Mouse (Mus musculus) kidney, adult 2 months (tissue): ENCODE measurements around the gene AI182371. TPM values are rescaled to one million over a fixed set of nuclear protein-coding genes. Genes with fewer than 3 reads are reported as not detected.

ENCODE experiments used
- DNase-seq: peaks from one replicate; pipeline ENCODE4 v3.0.0; 2021
- H3K27ac ChIP-seq: fragments of 200-500 bp; 2 replicates; pipeline ENCODE4 v1.5.1; 2012; ENCODE audit warnings: low read depth, low read length, control low read depth, inconsistent platforms; ENCODE audit not compliant: insufficient read depth
- H3K27me3 ChIP-seq: fragments of 200-500 bp; replicated peaks from 2 replicates; pipeline ENCODE4 v1.6.1; 2012; ENCODE audit warnings: mild to moderate bottlenecking, moderate library complexity, low read length, inconsistent platforms; ENCODE audit not compliant: control insufficient read depth, insufficient read depth
- H3K36me3 ChIP-seq: fragments of 200-500 bp; 2 replicates; pipeline ENCODE4 v1.6.1; 2012; ENCODE audit warnings: mild to moderate bottlenecking, moderate library complexity, low read length, inconsistent platforms; ENCODE audit not compliant: control insufficient read depth, insufficient read depth
- H3K4me1 ChIP-seq: fragments of 200-500 bp; 2 replicates; pipeline ENCODE4 v1.6.1; 2011; ENCODE audit warnings: low read length; ENCODE audit not compliant: control insufficient read depth, insufficient read depth
- H3K4me3 ChIP-seq: fragments of 200-500 bp; 2 replicates; pipeline ENCODE4 v1.5.1; 2011; ENCODE audit warnings: mild to moderate bottlenecking, low read depth, low read length, control low read depth; ENCODE audit not compliant: insufficient read depth
- CTCF ChIP-seq: fragments of 200-500 bp; conservative IDR thresholded peaks from 2 replicates; pipeline ENCODE4 v1.5.1; 2011; ENCODE audit warnings: low read depth, mild to moderate bottlenecking, control low read depth, low read length, moderate library complexity, mixed read lengths; ENCODE audit not compliant: insufficient read depth, insufficient read length
- POLR2A ChIP-seq: fragments of 200-500 bp; IDR thresholded peaks from one replicate; pipeline ENCODE4 v1.6.1; 2011; ENCODE audit warnings: low read depth, low read length, control low read depth
- WGBS: fragments of 180-500 bp; shearing (Covaris S2); methylation state at CpG from one replicate; pipeline ENCODE4 v1.1.7; 2018; 5-methylcytosine and 5-hydroxymethylcytosine counted together
- polyA plus RNA-seq: library from polyadenylated mRNA; depleted of rRNA; stranded (reverse); fragments of >200 nt; gene quantifications from 2 replicates; pipeline ENCODE4 v1.2.3, GENCODE M21; 2012

The AI182371 gene
- polyA plus RNA-seq, 1 experiment = 0.27 TPM

DNA sequence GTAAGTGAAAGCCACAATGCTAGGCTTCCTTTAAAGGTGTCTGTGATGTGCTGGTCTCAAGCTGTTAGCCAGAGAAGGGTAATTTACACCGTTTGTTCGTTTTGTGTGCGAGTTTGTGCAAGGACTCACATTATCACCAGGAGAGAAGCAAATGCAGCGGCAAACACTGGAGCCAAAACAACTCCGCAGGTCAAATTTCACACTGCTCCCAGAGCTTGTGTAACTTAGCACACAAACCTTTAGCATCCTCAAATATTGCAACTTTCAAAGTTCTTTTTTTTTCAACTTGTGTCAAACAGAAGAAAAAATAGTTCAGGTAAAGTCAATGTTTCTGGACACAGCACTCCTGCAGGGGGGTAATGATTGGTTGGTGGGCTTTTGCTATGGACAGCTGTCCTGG is 2.2 kb upstream of the AI182371 start:
- Histone ChIP-seq H3K27me3 (no peaks in the 10 kb centered on the region), H3K36me3 (no peaks in the 10 kb centered on the region), H3K4me3 (no peak overlapping the region), H3K27ac (no peak overlapping the region), H3K4me1 (0 out of 2 replicates have a peak, but pooled peaks cover 2% of the 10 kb centered on the region)
- no peak for TF ChIP-seq POLR2A
- TF ChIP-seq CTCF = no peak
- DNase-seq = no peak
- WGBS = 61% methylated on average over 5 of the region's 5 CpGs

- Histone ChIP-seq H3K27ac (no peak overlapping the region), H3K27me3 (no peaks in the 10 kb centered on the region), H3K4me1 (0 out of 2 replicates have a peak, but pooled peaks cover 2% of the 10 kb centered on the region), H3K36me3 (no peaks in the 10 kb centered on the region), H3K4me3 (no peak overlapping the region)
- TF ChIP-seq POLR2A (no peak), CTCF (no peak)
- DNase-seq = no peak
These were observed 1.4 kb upstream of the AI182371 start for GRCm38 (mm10) chr2:35102777-35103176.

DNA sequence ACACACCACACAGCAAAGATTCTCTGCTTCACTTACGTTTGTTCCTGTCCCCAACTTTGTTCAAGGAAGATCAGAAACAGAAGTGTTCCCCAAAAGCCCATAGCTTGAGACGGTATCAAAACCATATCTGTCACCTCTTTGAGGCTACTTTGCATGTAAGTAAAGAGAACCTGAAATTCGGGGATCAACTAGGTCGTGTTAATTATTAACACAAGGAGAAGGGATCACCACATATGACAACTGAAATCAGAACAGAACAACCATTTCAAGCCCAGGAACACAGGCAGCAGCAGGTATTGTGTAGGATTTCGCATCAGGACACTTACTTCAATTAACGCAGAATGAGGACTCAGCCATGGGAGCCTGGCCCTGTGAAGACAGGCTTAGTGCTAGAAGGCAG is 814 bp downstream of the AI182371 start:
- Histone ChIP-seq H3K27me3 (no peaks in the 10 kb centered on the region), H3K4me1 (0 out of 2 replicates have a peak, but pooled peaks cover 2% of the 10 kb centered on the region), H3K27ac (no peak overlapping the region), H3K4me3 (no peak overlapping the region), H3K36me3 (no peaks in the 10 kb centered on the region)
- TF ChIP-seq CTCF (no peak), POLR2A (no peak)
- DNase-seq = no peak
- 78% methylated on average over 6 of the region's 6 CpGs for WGBS

DNA sequence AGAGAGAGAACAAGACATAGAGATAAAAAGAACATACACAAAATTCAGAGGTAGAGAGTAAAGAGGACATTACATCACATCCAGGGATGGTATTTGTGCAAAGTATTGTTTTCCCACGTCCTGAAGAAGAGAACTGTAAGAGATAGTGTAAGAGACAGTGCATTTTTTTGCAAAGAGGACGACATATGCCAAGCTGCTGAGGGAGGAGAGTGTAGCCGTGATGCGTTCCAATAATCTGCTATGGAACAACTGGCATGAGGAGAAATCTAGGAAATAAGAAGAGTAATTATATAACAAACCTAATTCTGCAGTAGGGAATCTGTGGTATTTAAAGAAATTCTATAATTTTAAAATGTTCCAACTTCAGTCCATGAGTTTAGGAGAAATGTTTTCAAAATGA is 13.9 kb downstream of the AI182371 start:
- Histone ChIP-seq H3K27ac (no peak overlapping the region), H3K27me3 (no peaks in the 10 kb centered on the region; the same call in 1 of the 2 replicates), H3K36me3 (no peaks in the 10 kb centered on the region), H3K4me3 (no peak overlapping the region), H3K4me1 (no peaks in the 10 kb centered on the region)
- no peak for TF ChIP-seq POLR2A
- TF ChIP-seq CTCF = no peak
- DNase-seq = no peak
- 74% methylated on average over 4 of the region's 4 CpGs for WGBS

DNA sequence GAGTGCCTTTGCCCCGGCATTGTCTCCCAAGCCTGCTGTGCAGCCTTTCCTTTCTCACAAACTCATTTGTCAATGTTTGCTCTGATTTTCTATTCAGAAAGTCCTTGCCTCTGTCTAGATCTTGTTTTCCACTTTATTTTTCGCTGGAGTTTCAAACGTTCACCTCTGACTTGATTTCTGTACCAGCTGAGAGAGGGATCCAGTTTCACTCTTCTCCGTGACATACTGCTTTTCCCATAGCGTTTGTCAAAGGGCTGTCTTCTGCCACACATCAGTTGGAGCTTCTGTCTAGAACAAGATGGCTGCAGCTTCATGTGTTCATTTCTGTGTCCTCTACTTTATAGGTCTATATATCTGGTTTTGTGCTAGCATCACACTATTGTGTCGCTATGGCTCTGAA is 22.2 kb downstream of the AI182371 start:
- Histone ChIP-seq H3K27ac (no peak overlapping the region), H3K4me3 (no peak overlapping the region), H3K36me3 (no peaks in the 10 kb centered on the region), H3K4me1 (no peaks in the 10 kb centered on the region), H3K27me3 (no peaks in the 10 kb centered on the region)
- TF ChIP-seq POLR2A = no peak
- no peak for TF ChIP-seq CTCF
- 57% methylated on average over 6 of the region's 6 CpGs for WGBS
- DNase-seq = no peak

- no peaks in the 10 kb centered on the region for H3K4me1 ChIP-seq
- no peaks in the 10 kb centered on the region for H3K36me3 ChIP-seq
- no peaks in the 10 kb centered on the region for H3K27me3 ChIP-seq
- no peak overlapping the region for H3K27ac ChIP-seq
- no peak for DNase-seq
- no peak for TF ChIP-seq POLR2A
- no peak for TF ChIP-seq CTCF
- no peak overlapping the region for H3K4me3 ChIP-seq
- 84% methylated on average over 3 of the region's 3 CpGs for WGBS
These were observed 27.0 kb downstream of the AI182371 start for GRCm38 (mm10) chr2:35074328-35074727.

- no peak overlapping the region for H3K4me3 ChIP-seq
- no peaks in the 10 kb centered on the region for H3K4me1 ChIP-seq
- DNase-seq = no peak
- H3K27ac ChIP-seq = no peak overlapping the region
- TF ChIP-seq CTCF (no peak), POLR2A (no peak)
- H3K27me3 ChIP-seq = no peaks in the 10 kb centered on the region
- H3K36me3 ChIP-seq = no peaks in the 10 kb centered on the region
- 71% methylated on average over 2 of the region's 2 CpGs for WGBS
These were observed 28.8 kb downstream of the AI182371 start for GRCm38 (mm10) chr2:35072547-35072946.

DNA sequence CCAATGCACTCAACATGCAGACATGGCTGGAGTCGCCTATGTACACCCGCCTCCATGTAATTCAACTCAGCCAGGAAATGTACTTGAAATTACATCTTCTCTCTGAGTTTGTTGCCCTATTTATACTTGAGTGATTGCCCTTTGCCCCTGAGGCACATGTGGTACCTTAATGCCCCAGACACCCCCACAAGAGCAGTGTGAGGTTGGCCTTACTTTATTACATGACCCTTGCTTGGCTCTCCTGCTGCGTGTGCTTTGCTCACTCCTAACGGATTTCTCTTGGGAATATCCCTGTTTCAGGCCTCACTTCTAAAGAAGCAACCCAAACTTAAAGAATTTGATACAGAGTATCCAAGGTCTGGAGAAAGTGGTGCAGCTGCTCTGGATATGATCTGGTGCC is 31.1 kb downstream of the AI182371 start:
- TF ChIP-seq POLR2A (no peak), CTCF (no peak)
- Histone ChIP-seq H3K36me3 (no peaks in the 10 kb centered on the region), H3K4me1 (no peaks in the 10 kb centered on the region), H3K27ac (no peak overlapping the region), H3K27me3 (no peaks in the 10 kb centered on the region), H3K4me3 (no peak overlapping the region)
- peak; percentile 7 for DNase-seq
- 49% methylated on average over 4 of the region's 4 CpGs for WGBS
